Comparison of ENCODE assay signal across 7 mouse cellular contexts in genomic region chr6:29735336-29735688, GRCm38 (mm10). TPM values are rescaled to one million over a fixed set of nuclear protein-coding genes. Genes with fewer than 3 reads are reported as not detected.
DNase-seq lines count a peak whose midpoint lies in the region; TF ChIP-seq lines count a peak whose summit lies in the region.

Gene Smo (plus strand): TSS chr6:29735503.

- WGBS in hindbrain, embryonic 10.5 days = 1% methylated on average over 25 of the region's 30 CpGs
- under 1% methylated on average over 29 of the region's 30 CpGs for WGBS in small intestine, adult 2 months

- H3K36me3 ChIP-seq in hindbrain, embryonic 10.5 days = peaks cover 25% of the 10 kb centered on the region
- H3K36me3 ChIP-seq in small intestine, adult 2 months (ENCODE audit: control insufficient read depth, insufficient read depth, low read length) = no peaks in the 10 kb centered on the region

- no peaks in the 10 kb centered on the region for H3K9me3 ChIP-seq in hindbrain, embryonic 10.5 days

- peak; percentile 97 for DNase-seq in Muller cell, postnatal 12 days (ENCODE audit: inconsistent ontology term)
- DNase-seq in adrenal gland, postnatal 36 days = peak; percentile 85 to 90
- peak; percentile 58 to 62 for DNase-seq in frontal cortex, postnatal 10 days (ENCODE audit: low spot score in 2 of 2)
- DNase-seq in hindbrain, embryonic 10.5 days (ENCODE audit: low spot score) = peak; percentile 93
- peak; percentile 55 to 63 for DNase-seq in layer of hippocampus, postnatal 14 days (ENCODE audit: low spot score in 2 of 2)
- DNase-seq in lung, postnatal 36 days = peak; percentile 75

- no peaks in the 10 kb centered on the region for H3K27me3 ChIP-seq in hindbrain, embryonic 10.5 days (ENCODE audit: insufficient read depth, poor library complexity, severe bottlenecking)
- H3K27me3 ChIP-seq in small intestine, adult 2 months (ENCODE audit: control insufficient read depth, insufficient read depth, low read length) = peaks cover 17% of the 10 kb centered on the region; the same call in 1 of the 2 replicates

- peak within 1 kb of the TSS; percentile 94 for H3K4me3 ChIP-seq in hindbrain, embryonic 10.5 days
- peak within 1 kb of the TSS; percentile 89 for H3K4me3 ChIP-seq in small intestine, adult 2 months (ENCODE audit: low read depth, low read length)

- peak within 1 kb of the TSS; percentile 100 for H3K27ac ChIP-seq in hindbrain, embryonic 10.5 days
- 0 out of 2 replicates have a peak within 1 kb of the TSS, but pooled peaks have one; percentile 26 for H3K27ac ChIP-seq in small intestine, adult 2 months (ENCODE audit: insufficient read depth, low read depth, low read length)

- H3K4me1 ChIP-seq in hindbrain, embryonic 10.5 days (replicated peaks) = peaks cover 36% of the 10 kb centered on the region
- H3K4me1 ChIP-seq in small intestine, adult 2 months (ENCODE audit: control insufficient read depth, insufficient read depth, insufficient read length, low read length) = peaks cover 4% of the 10 kb centered on the region; the same call in 1 of the 2 replicates

- 0 out of 2 replicates have a peak, but pooled peaks have one; percentile 17 for TF ChIP-seq POLR2A in small intestine, adult 2 months (IDR thresholded peaks at IDR 0.05; ENCODE audit: low read depth, low read length)

- no peak for TF ChIP-seq CTCF in small intestine, adult 2 months (IDR thresholded peaks at IDR 0.05; ENCODE audit: extremely low read depth, insufficient read length, insufficient replicate concordance, low read depth, low read length)

RNA-seq across cellular contexts. Expression of gene Smo, which starts in this region (rescaled TPM):
- 10 to 100 TPM; 41.6 to 50.4 TPM for total RNA-seq in adrenal gland, postnatal 36 days (2021)
- 50.3 and 50.4 TPM in 2 replicates for polyA plus RNA-seq in hindbrain, embryonic 10.5 days (2016; fragmentation: Nextera tagmentation; extraction: Ambion mirVana)
- 10 to 100 TPM; 12.9 to 14.4 TPM for total RNA-seq in layer of hippocampus, postnatal 14 days (2021)
- 11.5 and 11.9 TPM in 2 replicates for polyA plus RNA-seq in small intestine, adult 2 months (2012; rRNA removed)

Comparison
In these comparisons a context has a peak if more than half of its experiments do, and no peak if none do; other contexts are left out.
1. Peak in every context shown above with its lines: DNase-seq, H3K4me3 ChIP-seq and H3K27ac ChIP-seq.